Mouse (Mus musculus) cerebellum, postnatal 14 days (tissue): ENCODE results near the gene Trpc1.

Experiments used
- DNase-seq, 2 experiments: peaks; one replicate each; pipeline ENCODE4 v3.0.0; 2021; ENCODE audit warnings: mixed read lengths in 2 of 2

Gene Trpc1

DNA sequence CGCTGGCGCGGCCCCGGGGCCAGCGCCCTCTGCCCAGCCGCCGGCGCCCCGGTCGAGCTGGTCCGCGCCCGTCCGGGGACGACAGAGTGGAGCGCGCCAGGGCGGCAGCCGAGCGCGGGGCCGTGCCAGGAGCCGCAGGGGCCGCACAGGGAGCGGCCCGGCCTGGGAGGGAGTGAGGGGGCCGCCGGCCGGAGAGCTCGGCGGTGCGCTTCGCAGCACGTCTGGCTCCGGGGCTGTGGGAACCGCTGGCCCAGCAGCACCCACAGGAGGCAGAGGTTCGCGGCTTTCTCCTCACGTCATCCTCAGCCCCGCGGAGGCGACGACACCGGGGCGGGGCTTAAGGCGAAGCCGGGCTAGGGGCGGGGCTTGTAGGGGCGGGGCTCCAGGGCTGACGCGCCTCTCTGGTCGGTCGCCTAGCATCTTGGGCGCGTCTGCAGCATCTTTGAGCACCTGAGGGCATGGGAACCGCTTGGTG lies at the start of gene Trpc1:
Gene Trpc1, minus strand, starts transcription at position 339 of the 475 bp plus-strand sequence.
- DNase-seq = peak; percentile 90 to 92

DNA sequence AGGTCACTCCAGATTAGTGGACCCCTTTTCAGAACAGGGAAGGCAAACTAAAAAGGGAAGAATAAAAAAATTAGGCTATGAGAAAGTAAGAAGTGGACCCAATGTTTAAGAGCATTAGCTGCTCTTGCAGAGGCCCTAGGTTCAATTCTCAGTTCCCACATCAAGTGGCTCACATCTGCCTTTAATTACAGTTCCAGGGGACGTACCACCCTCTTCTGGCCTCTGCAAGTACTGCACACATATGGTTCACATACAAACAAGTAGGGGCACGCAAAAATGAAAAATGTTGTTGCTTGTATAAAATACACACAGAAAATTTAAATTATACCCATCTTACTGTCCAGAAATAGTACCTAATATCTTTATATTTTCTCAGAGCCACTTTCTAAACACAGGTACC lies 46.1 kb upstream of the Trpc1 start:
- DNase-seq = no peak

DNA sequence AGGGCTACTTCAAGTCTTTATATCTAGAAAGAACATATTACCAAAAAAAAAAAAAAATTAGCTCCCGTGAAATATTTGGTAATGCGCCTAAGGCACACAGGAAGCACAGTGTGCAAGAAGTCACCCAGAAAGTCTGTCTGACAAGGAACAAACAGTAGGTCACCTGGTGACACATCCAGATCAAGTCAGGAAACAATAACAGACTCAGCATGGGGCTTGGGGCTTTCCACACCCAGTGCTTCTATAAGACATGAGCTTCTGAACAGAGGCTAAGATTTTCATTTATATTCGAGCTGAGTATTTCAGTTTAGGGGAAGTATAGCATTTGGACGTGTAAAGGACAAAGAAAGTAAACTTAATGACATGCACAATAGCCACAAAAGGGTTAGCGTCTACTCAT lies 45.7 kb upstream of the Trpc1 start:
- no peak for DNase-seq

DNA sequence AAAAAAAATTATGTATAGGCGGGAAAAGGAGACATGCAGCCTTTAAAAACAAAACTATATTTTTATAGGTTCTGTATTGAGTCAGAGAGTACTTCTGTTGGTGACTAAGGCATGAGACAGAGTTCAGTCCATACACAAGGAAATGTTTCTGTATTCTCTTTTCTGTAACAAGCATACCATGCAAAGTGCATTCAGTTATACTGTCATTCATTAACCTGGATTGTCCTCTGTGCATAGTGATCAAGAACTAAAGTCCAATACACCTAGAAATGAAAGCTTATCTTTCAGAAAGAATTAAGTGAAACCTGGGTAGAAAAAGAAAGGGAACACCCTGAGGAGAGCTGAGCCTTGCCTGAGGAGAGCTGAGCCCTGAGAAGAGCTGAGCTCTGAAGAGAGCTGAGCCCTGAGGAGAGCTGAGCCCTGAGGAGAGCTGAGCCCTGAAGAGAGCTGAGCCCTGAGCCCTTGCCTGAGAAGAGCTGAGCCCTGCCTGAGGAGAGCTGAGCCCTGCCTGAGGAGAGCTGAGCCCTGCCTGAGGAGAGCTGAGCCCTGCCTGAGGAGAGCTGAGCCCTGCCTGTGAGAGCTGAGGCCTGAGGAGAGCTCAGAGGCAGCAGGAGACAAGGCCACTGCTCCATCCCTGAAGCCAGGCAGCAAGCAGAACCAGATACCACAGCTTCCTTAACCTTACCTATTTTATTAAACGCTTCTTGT lies 45.1 kb upstream of the Trpc1 start:
- no peak for DNase-seq

DNA sequence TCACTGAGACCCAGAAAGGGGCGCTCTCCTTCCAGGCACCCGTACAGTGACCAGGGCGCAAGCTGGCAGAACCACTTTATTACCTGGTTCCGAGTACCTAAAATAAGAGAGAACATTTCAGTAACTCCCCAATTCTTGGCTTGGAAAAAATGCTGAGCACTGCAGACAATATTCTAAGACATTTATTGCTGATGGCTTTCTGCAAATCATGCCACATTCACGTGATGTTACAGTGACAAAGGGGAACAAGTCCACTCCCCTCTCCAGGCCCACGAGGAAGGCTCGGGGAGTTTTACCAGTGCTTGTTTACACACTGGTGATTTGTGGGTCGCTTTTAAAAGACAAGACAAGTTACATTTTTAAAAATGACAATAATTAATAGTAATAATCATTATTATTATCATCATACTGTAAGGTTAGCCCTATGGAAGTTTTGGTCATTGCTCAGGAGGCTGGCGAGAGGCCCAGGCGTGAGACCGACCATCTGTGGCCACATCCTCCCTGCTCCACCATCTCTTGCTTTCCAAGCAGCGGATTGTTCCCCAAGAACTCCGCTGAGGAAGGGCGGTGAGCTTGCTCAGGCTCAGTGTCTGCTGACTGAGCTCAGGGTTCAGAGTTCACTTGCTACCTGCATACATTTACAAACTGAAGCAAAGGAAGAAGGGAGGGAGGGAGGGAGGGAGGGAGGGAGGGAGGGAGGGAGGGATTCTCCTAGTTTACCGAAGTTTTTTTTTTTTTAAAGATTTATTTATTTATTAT lies 44.0 kb upstream of the Trpc1 start:
- peak in 1 of 2 experiments; percentile 7 for DNase-seq

DNA sequence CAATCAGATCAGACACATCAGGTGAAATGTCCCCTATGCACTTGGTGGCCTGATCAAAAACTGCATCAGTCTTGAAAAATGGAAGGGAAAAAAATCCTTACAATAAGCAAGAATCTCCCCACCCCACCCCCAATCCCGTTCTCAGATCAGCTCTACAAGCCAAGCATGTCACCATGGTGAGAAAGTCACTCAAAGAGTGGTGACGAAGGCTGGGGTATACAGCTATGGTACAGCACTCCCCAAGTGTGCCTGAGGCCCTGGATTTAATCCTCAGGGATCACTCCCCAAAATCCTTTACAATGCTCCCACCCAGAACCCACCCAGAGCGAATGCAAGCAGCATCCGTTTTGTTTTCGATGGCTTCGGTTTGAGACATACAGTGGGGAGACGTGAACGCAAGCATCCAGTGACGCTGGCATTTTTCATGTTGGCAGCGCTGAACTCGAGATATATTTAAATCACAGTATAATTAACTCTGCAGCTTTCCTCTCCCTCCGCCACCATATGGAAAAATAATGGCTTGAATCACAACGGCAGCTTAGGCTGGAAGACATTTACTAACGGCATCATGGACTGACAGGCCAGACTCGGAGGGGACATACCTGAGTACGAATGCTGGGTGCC lies 34.8 kb upstream of the Trpc1 start:
- DNase-seq = no peak

DNA sequence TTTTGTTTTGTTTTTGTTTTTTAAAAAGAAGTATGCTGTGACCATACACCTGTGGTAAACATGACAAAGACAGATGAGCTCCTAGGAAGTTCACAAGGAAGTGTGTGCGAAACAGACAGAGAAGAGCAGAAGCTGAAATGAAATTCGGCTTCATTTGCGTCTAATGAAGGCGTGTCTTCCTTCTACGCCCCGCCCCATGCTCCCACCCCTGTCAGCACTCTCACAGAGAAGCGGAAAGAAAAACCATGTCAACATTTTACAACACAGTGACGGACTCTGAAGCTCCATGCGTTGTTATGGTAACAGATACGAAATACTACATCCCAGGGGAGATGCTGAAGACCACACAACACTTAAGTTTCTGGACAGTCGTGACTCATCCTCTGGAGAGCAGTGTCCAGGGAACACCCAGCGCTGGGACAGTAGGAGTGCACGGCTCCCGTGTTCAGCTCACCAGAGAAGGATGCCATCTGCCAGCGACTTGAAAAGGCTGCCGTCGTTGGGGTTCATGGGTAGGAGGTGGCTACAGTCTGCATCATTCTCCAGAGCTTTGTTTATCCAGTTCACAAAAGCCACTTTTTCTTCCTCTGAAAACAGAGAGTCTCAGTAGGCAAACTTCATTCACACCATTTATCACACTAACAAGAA lies 33.6 kb upstream of the Trpc1 start:
- DNase-seq = no peak

DNA sequence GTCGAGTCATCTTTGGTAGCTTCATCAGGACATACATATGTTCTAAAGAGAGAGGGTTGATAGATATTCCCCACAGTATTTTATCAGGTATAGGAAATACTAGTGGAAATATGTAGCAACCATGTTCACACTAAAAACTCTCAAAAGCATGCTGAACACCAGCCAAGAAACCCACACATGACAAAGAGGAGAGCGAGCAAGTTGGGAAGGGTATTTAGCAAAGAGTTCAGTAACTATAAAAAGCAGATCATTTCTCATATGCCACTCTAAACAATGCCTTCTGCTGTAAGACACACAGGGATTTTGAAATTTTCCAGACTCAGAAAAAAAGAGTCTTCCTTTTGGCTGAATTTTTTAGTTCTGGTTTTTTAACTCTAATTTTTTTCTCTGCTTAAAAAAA lies 21.5 kb upstream of the Trpc1 start:
- DNase-seq = no peak

DNA sequence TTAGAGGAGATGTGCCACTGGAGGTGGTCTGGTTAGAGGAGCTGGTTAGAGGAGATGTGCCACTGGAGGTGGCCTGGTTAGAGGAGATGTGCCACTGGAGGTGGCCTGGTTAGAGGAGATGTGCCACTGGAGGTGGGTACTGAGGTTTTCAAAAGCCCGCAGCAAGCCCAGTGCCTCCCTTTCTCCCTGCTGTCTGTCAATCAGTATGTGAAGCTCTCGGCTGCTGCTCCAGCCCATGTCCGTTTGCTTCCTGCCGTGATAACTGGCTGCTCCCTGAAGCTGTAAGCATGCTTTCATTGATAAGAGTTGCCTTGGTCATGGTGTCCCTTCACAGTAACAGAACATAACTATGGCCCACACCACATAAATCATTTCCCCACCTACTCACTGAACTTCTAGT lies 13.0 kb upstream of the Trpc1 start:
- no peak for DNase-seq

DNA sequence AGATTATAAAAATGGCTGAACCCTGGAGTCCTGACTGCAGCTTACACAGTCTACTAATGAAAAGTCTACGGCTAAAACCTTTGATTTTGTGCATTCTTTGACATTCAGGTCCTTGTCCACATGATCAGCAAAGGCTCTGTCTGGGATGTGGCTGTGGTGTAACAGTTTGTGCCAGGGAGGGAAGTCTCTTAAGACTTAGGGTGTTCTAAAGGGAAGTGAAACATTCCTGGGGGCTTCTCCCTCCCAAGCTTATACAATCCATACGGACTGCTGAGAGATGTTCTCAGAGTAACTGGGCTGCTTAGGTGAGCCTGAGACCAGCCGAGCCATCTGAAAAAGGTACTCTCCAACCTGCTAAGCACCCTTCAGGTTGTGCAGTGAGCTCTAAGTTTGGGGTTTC lies 12.1 kb upstream of the Trpc1 start:
- DNase-seq = no peak

DNA sequence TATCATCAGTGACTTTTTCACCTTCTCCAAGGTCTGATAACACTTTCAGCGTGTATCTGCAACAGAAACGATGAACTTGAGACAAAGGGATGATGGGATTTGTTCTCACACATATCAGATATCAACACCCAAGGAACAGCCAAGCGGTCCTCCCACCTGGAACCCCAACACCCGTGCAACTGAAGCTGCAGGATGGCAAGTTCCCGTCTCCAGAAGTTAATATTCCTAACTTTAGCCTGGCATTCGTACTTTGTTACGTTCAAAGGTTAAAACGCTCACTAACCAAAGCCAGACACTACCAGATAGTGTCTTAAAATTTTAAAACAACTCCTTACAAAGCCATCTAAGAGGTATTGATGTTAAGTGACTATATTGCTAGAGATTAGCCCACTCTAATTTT lies 11.2 kb upstream of the Trpc1 start:
- no peak for DNase-seq

DNA sequence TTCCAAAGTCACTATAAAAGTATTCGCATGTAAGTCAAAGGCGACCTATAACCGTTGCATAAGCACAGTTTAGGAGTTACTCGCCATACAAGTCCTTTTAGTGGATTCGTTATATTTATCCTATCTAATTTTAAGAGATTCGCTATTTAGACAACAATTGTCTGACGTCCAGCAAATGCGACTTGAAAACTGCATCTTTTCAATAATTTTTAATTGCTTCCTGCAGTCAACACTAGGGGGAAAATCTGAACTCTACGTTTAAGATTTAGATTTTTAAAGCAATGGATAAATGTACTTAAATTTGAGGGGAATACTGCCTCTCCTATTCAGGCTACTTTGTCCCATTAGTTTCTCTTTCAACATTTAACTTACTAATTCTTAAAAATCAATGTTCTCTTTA lies 571 bp upstream of the Trpc1 start:
- no peak for DNase-seq

DNA sequence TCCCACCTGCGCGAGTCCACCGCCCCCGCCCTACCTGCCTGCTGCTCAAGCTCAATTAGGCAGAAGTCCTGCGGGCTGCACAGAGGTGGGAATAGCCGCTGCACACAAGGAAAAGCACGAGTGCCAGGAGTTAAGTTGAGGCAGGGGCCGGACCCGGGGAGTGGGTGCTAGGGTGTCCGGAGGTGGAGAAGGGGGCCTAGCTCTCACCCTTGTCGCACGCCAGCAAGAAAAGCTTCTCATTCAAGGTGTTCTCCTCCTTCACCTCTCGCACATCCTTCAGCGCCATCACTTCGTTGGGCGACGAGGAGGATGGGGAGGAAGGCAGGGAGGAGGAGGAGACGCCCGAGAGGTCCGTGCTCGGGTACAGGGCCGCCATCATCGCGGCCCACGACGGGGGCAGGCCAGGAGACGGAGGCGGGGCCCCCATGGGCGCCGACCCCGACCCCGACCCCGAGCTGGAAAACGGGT lies 680 bp downstream of the Trpc1 start:
- peak; percentile 35 to 48 for DNase-seq

DNA sequence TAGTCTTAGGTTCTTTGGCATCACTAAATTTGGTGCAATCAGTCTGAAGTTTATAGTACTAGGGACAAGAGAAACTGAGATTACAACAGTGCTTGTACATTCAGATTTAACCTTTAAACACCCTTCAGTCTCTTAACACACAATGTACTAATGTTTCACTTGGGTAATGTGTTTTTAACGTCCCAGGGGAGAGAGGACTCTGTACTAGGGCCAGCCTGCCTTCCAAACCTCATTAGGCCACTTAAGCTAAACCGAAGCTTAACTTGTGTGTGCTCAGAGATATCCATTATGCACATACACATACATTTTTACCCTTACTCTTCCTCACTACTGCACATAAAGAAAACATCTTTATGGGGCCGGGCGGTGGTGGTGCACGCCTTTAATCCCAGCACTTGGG lies 2.9 kb downstream of the Trpc1 start:
- DNase-seq = no peak

DNA sequence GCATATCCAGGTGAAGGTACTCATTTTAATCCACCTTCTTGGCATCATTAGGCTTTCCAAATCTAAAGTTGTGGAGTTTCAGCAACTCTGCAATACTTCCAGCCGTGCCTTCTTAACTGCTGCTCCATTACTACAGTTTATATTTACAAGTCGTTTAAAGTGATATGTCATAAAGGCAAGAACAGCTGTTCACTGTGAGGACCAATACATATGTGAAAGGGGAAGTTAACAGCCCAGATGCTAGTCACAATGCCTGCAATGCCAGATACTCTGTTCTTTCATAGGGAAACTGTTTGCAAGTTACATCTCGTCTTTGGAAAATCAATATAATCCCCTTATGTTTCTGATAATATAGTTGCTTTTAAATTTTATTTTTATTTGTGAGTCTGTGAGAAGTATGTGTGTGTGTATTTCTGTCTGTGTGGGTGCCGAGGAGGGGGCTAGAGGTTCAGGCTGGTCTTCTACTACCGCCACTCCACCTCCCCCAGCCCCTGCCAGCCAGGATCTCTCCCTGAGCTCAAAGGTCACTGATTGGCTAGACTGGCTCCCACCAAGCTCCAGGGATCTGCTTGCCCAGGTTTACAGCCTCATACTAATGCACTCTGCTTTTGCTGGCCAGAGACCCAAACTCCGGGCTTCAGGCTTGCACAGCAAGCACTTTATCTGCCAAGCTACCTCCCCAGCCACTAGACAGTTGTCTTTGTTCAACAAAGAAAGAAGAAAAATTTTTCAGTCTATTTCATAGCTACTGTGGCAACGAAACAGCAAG lies 5.1 kb downstream of the Trpc1 start:
- peak in 1 of 2 experiments; percentile 7 for DNase-seq

DNA sequence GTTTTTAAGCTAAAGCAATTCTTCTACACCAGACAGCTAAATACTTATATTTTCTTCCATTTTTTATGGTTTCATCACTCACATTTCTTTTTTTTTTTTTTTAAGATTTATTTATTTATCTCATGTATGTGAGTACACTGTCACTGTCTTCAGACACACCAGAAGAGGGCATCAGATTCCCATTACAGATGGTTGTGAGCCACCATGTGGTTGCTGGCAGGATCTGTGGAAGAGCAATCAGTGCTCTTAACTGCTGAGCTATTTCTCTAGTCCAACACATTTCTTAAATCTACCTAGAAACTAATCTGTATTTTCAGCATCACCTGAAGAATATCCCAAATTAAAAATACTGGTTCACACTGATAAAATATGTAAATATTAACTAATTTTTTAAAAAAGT lies 13.9 kb downstream of the Trpc1 start:
- DNase-seq = no peak

DNA sequence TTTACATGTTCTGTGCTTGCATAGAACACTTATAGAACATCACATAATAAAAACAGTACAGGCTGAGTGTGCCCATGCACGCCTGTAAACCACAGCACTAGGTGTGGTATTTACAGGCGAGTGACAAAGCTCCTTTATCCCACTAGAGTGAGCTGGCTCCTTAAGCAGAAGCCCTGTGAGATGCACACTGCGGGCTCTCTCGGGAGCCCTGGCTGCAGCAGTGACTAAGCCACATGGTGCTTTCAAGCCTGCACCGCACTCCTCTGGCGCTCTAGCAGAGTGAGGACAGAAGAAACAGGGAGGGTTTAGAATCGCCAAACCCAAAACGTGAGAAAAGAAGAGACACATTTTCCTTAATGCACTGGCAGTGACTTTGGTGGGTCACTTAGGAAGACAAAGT lies 37.6 kb downstream of the Trpc1 start:
- DNase-seq = no peak

DNA sequence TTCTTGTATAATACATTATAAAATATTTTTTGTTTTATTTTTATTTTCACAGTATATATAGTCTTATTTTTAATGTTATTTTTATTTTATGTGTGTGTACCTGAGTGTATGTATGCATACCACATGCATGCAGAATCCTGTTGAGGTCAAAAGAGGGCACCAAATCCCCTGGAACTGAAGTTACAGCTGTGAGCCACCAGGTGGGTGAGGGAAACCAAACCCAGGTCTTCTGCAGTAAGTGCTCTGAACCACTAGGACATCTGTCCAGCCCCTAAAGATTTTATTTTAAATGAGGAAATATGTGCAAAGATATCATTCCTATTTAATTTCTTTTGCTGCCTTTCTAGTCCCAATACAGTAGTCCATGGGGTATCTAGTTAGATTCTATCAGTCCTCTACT lies 41.2 kb downstream of the Trpc1 start:
- DNase-seq = no peak

DNA sequence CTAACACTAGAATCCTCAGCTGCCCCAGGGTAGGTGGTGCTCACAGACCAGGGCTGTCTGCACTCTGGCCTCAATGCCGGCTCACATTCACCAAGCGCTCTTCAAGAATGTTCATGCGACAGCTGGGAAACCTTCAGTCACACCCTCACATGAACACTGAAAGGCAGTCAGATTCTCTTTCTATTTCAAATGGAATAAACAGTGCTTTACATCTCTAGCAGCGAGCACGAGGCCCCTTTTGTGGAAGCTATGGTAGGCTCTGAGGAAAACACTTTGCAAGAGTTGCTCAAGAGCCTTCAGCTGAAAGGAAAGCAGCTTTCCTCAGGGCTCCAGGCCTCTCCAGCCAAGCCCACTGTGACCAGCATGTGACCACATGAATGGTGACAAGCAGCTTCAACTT lies 44.8 kb downstream of the Trpc1 start:
- no peak for DNase-seq

DNA sequence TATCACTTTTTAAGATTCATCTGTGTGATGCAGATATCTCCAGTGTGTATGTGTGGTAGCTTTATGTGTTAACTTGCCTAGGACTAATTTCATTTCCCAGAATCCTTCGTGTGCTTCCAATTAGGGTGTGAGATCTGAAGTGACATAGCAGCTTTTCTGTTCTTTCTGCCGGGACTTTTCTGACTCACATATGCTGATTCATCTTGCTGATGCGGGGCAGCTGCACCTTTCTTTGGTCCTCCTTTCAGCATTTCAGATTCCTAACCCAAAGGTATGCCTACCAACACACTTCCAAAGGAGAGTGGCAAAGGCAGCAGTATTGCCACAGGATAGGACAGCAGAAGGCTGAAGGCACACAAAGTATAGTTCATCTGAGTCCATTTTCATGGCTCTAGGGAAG lies 46.1 kb downstream of the Trpc1 start:
- no peak for DNase-seq

DNA sequence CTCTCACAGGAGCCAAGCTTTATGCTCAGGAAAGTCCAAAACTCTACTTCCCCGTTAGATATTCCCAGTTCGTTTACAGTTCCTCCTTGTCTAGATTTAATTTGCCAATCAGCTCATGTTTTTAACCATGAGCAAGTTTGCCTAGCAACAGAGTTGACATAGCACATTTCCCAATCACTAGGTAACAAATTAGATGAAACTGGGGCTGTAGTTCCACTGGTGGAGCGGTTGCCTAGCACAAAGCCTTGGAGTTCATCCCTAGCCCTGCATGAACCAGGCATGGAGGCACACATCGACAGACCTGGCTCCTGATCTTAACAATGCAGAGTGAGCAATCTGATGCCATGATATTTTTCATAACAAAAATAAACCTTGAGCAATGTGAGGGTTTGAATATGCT lies 50.9 kb downstream of the Trpc1 start:
- DNase-seq = no peak

DNA sequence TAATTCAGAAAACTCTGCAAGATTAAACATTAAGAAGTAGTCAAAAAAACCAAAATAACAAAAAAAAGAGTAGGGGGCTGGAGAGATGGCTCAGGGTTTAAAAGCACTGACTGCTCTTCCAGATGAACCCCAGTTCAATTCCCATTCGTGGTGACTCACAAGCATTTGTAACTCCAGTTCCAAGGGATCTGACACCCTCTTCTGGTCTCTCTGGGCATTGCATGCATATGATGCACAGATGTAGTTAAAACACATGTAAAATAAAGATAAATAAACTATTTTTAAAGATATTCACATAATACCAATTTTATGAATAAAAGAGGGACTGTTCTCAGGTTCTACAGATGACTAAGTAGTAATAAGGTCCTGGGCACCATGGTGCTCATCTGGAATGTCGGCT lies 52.4 kb downstream of the Trpc1 start:
- peak; percentile 64 to 78 for DNase-seq

DNA sequence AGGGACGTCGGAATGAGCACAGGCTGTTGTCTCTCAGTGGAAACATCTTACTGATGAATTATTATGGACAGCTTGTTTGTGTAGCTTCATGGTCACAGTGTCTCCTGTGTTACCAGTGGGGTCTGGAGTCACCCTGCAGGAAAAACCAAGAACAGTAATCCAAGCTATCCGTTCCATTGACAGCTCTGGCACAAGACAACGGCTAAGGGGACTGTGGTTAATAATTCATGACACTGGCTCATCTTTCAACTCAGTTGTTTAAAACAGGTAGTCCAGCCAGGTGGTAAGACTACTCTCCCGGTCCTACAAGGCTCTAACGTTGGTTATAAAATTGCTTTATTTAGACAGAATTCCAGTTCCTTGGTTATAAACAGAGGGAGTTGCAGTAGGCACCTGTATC lies 53.6 kb downstream of the Trpc1 start:
- no peak for DNase-seq
